Mouse (Mus musculus) forebrain, embryonic 13.5 days (tissue): Measurements from ENCODE around the gene Dpp6. TPM values are rescaled to one million over a fixed set of nuclear protein-coding genes. Genes with fewer than 3 reads are reported as not detected.
A peak's percentile ranks its signal among the peaks of the same experiment; 100 is the strongest.

Experiments
- ATAC-seq: fragments of 200-750 bp; cut with Nextera tagmentation; 2 replicates; pipeline ENCODE4 v1.8.0; 2017
- H3K27ac ChIP-seq: fragments of 300-500 bp; sonication (generic); 2 replicates; pipeline ENCODE4 v1.5.1; 2015; ENCODE audit warnings: inconsistent platforms, mild to moderate bottlenecking, moderate library complexity
- H3K27me3 ChIP-seq: fragments of 300-500 bp; sonication (generic); 2 replicates; pipeline ENCODE4 v1.6.1; 2015; ENCODE audit warnings: mild to moderate bottlenecking, inconsistent platforms
- H3K36me3 ChIP-seq: fragments of 300-500 bp; sonication (generic); 2 replicates; pipeline ENCODE4 v1.6.1; 2015; ENCODE audit warnings: mild to moderate bottlenecking, inconsistent platforms; ENCODE audit not compliant: poor library complexity, severe bottlenecking
- H3K4me1 ChIP-seq: fragments of 300-500 bp; sonication (generic); 2 replicates; pipeline ENCODE4 v1.6.1; 2015; ENCODE audit warnings: inconsistent platforms
- H3K4me2 ChIP-seq: fragments of 300-500 bp; sonication (generic); 2 replicates; pipeline ENCODE4 v1.6.1; 2015; ENCODE audit warnings: inconsistent platforms, mild to moderate bottlenecking, moderate library complexity
- H3K4me3 ChIP-seq: fragments of 300-500 bp; sonication (generic); 2 replicates; pipeline ENCODE4 v1.5.1; 2015; ENCODE audit warnings: mild to moderate bottlenecking, inconsistent platforms
- H3K9ac ChIP-seq: fragments of 300-500 bp; sonication (generic); 2 replicates; pipeline ENCODE4 v1.6.1; 2015; ENCODE audit warnings: mild to moderate bottlenecking, inconsistent platforms
- H3K9me3 ChIP-seq: fragments of 300-500 bp; sonication (generic); replicated peaks from 2 replicates; pipeline ENCODE4 v1.6.1; 2016; ENCODE audit warnings: inconsistent platforms
- WGBS: fragments of 180-500 bp; shearing (Covaris S2); methylation state at CpG from one replicate; pipeline ENCODE4 v1.1.7; 2015; 5-methylcytosine and 5-hydroxymethylcytosine counted together
- polyA plus RNA-seq: library from polyadenylated mRNA; unstranded; fragments of >200 nt; fragmentation: Nextera tagmentation; extraction: Ambion mirVana; gene quantifications from 2 replicates; pipeline ENCODE4 v1.2.1, GENCODE M21; 2015

Dpp6 gene
- polyA plus RNA-seq, 1 experiment from 2014 or later = 16.5 TPM

DNA sequence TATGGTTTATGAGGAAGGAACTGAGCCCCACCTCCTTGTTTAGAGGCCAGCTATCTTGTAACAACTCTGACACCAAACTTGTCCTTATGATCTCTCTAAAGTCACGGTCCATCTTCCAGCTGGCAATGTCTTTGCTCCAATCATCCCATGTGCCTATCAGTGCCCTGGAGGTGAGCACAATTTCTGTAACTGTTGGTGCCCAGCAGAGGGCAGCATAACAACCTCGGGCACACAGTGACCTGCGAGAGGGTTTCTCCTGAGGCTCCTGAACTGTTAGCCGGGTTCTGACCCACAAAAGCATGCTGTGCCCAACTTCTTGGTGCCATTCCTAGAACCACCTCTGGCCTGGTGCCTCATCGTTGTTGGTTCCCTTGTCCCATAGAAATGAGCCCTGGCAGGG lies 863.5 kb downstream of the Dpp6 start:
- no peak overlapping the region for H3K27ac ChIP-seq
- ATAC-seq = peak; percentile 25; the same call in 1 of the 2 replicates
- H3K4me1 ChIP-seq = no peaks in the 10 kb centered on the region
- H3K27me3 ChIP-seq = no peaks in the 10 kb centered on the region
- no peak overlapping the region for H3K4me2 ChIP-seq
- WGBS = 37% methylated on average over 5 of the region's 5 CpGs
- no peak overlapping the region for H3K4me3 ChIP-seq
- no peaks in the 10 kb centered on the region for H3K9me3 ChIP-seq
- H3K9ac ChIP-seq = no peak overlapping the region
- no peaks in the 10 kb centered on the region for H3K36me3 ChIP-seq

DNA sequence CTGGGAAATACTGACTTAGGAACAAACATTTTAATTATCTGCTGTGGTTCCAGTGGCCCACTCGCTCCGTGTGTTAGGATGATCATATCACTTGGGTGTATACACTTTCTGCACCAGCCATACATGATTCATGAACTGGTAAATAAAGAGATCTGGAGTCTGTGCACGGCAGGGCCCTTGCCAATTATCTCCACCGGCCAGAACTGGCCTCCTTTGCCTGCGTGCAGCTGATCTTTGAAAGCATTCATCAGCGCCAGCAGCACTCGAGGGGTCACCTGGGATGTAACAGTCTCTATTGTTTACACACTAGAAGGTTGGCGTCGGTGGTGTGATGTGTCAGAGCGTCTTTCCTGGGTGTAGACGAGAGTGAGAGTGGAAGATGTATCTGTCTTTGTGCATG lies 868.2 kb downstream of the Dpp6 start:
- Histone ChIP-seq H3K36me3 (no peaks in the 10 kb centered on the region), H3K9me3 (no peaks in the 10 kb centered on the region), H3K27me3 (no peaks in the 10 kb centered on the region), H3K4me2 (no peak overlapping the region), H3K4me3 (no peak overlapping the region), H3K4me1 (no peaks in the 10 kb centered on the region), H3K27ac (no peak overlapping the region; the same call in 1 of the 2 replicates), H3K9ac (no peak overlapping the region)
- ATAC-seq = peak; percentile 67; the same call in 1 of the 2 replicates
- 58% methylated on average over 11 of the region's 11 CpGs for WGBS

DNA sequence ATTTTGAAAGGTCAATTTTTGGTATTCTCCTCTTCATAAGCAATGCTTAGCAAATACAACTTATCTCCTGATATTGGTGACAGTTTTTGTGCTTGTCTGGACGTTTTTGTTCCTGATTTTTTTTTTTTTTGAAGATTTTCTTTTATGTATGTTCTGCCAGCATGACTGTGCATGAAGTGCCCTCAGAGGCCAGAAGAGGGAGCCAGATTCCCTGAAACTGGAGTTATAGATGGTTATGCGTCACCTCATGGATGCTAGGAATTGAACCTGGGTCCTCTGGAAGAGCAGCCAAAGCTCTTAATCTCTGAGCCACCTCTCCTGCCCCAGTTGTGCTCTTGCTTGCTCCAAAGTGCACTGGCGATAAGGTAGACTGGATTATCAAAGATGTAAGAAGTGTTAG lies 868.9 kb downstream of the Dpp6 start:
- Histone ChIP-seq H3K36me3 (no peaks in the 10 kb centered on the region), H3K9ac (no peak overlapping the region), H3K9me3 (no peaks in the 10 kb centered on the region), H3K4me2 (no peak overlapping the region), H3K27me3 (no peaks in the 10 kb centered on the region), H3K4me1 (no peaks in the 10 kb centered on the region), H3K4me3 (no peak overlapping the region), H3K27ac (no peak overlapping the region)
- WGBS = 72% methylated on average over 3 of the region's 3 CpGs
- no peak for ATAC-seq

DNA sequence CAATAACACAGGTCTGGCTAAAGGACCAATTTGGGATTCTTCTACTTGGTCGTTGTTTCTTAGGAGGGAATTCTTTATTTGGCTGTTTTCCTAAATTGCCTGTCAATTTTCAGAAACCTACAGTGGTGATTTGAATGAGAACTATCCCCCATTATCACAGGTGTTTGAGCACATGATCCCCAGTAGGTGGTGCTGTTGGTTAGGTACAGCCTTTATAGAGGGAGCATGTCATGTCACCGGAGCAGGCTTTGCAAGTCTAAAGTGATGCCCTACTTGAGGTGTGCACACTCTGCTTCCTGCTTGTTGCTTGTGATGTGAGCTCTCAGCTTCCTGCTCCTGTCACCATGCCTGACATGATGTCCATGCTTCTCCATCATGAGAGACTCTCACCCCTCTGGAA lies 870.3 kb downstream of the Dpp6 start:
- no peak overlapping the region for H3K4me2 ChIP-seq
- H3K4me1 ChIP-seq = no peaks in the 10 kb centered on the region
- no peaks in the 10 kb centered on the region for H3K36me3 ChIP-seq
- 91% methylated on average over 2 of the region's 2 CpGs for WGBS
- ATAC-seq = no peak
- no peak overlapping the region for H3K4me3 ChIP-seq
- no peaks in the 10 kb centered on the region for H3K27me3 ChIP-seq
- no peak overlapping the region for H3K9ac ChIP-seq
- H3K9me3 ChIP-seq = no peaks in the 10 kb centered on the region
- H3K27ac ChIP-seq = no peak overlapping the region

DNA sequence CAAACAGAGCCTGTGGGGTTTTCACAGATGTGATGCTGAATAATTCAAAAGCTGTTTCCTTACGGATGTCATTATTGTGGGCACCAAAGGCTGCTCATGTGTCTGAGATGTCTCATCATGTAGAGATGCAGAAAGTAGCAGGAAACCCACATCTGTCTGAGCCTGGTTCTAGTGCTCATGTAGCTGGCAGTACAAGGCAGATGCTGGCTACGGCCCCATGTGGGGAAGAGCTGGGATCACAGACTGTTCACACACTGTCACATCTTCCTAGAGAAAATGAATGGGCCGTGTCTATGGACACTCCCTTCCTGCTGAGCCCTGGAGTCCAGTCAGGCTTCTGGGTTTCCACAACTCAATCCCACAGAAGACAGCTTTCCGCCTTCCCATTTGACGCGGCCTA lies 885.5 kb downstream of the Dpp6 start:
- no peak overlapping the region; the same call in 1 of the 2 replicates for H3K9ac ChIP-seq
- H3K4me1 ChIP-seq = no peaks in the 10 kb centered on the region
- H3K4me2 ChIP-seq = no peak overlapping the region
- no peak overlapping the region for H3K27ac ChIP-seq
- H3K36me3 ChIP-seq = no peaks in the 10 kb centered on the region
- H3K9me3 ChIP-seq = no peaks in the 10 kb centered on the region
- H3K27me3 ChIP-seq = no peaks in the 10 kb centered on the region
- WGBS = 86% methylated on average over 6 of the region's 6 CpGs
- H3K4me3 ChIP-seq = no peak overlapping the region
- no peak for ATAC-seq

DNA sequence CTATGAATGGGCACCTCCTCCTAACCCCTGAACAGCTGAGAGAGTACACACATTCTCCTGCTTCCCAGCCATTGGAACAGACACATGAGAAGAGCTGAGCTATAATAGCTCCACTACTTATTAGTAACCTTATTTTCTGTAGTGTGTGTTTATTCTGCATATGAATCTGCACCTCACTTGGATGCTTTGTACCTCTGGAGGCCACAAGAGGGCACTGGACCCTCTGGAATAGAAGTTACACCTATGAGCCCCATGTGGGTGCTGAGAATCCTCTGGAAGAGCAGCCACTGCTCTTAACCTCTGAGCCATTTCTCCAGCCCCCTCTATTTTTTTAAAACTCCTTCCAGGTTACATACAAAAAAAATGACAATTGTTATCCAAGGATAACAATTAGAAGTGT lies 888.0 kb downstream of the Dpp6 start:
- ATAC-seq = no peak
- no peak overlapping the region for H3K4me2 ChIP-seq
- H3K4me1 ChIP-seq = no peaks in the 10 kb centered on the region
- H3K9me3 ChIP-seq = no peaks in the 10 kb centered on the region
- H3K36me3 ChIP-seq = no peaks in the 10 kb centered on the region
- H3K27me3 ChIP-seq = no peaks in the 10 kb centered on the region
- H3K27ac ChIP-seq = no peak overlapping the region
- H3K4me3 ChIP-seq = no peak overlapping the region
- no peak overlapping the region for H3K9ac ChIP-seq

DNA sequence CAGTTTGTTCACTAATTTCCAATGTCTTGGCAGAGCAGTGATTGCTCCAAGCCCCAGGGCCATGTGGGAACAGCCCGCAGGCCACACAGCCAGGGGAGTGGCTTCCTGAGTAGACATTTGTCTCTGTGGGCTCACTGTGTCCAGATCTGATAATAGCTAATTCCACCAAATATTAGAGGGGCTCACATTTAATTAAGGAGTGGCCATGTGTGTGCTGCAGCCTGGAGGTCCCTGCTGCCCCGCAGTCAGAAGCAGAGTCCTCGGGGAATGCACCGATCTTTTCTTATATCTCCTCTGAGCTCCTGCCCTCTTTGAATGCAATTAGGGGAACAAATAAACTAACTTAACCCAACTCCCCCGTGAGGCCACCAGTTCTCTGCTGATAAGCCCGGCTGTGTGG lies 889.5 kb downstream of the Dpp6 start:
- Histone ChIP-seq H3K27ac (no peak overlapping the region), H3K9ac (no peak overlapping the region), H3K9me3 (no peaks in the 10 kb centered on the region), H3K36me3 (no peaks in the 10 kb centered on the region), H3K4me1 (peaks cover 8% of the 10 kb centered on the region; the same call in 1 of the 2 replicates), H3K27me3 (no peaks in the 10 kb centered on the region), H3K4me2 (no peak overlapping the region), H3K4me3 (no peak overlapping the region)
- ATAC-seq = no peak
- 56% methylated on average over 6 of the region's 6 CpGs for WGBS

DNA sequence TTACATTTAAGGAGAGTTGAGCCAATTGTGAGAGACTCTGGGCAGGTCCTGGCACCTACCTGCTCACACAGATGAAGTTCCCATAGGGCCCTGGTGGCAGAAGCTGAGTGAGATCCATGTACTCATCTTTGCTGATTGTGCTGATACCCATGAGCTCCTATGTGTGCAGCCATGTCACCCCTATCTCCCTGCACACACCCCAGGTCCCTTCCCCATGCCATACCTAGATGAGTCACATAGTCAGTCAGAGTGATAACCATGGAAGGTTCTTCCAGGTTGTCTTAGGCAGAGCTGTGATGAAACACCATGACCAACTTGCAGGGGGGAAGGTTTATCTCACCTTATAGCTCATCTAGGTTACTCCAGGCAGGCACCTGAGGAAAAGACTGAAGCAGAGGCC lies 890.3 kb downstream of the Dpp6 start:
- Histone ChIP-seq H3K27ac (no peak overlapping the region), H3K36me3 (no peaks in the 10 kb centered on the region), H3K4me2 (no peak overlapping the region), H3K4me3 (no peak overlapping the region), H3K4me1 (peaks cover 13% of the 10 kb centered on the region; the same call in 1 of the 2 replicates), H3K9ac (no peak overlapping the region), H3K9me3 (no peaks in the 10 kb centered on the region), H3K27me3 (no peaks in the 10 kb centered on the region)
- ATAC-seq = no peak

DNA sequence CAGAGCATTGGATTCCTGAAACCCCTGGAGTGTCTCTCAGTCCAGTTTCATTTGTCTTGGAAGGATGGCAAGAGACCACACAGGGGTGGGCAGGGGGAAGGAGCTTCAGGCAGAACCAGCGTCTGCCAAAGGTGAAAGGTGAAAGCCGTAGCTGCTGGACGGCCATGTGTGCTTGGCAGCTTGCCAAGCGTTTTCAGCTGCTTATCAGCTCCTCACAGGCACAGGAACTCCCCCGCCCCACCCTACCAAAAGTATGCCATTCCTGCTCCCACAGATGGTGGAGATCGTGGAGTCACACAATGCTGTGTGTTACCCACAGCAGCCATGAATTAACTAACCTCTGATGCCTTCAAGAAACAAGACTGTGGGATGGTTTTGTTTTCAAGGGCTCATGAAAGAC lies 891.2 kb downstream of the Dpp6 start:
- Histone ChIP-seq H3K4me1 (peaks cover 13% of the 10 kb centered on the region; the same call in 1 of the 2 replicates), H3K27ac (no peak overlapping the region), H3K36me3 (no peaks in the 10 kb centered on the region), H3K4me3 (no peak overlapping the region), H3K4me2 (no peak overlapping the region), H3K27me3 (no peaks in the 10 kb centered on the region), H3K9ac (no peak overlapping the region), H3K9me3 (no peaks in the 10 kb centered on the region)
- WGBS = 39% methylated on average over 6 of the region's 6 CpGs
- ATAC-seq = no peak

DNA sequence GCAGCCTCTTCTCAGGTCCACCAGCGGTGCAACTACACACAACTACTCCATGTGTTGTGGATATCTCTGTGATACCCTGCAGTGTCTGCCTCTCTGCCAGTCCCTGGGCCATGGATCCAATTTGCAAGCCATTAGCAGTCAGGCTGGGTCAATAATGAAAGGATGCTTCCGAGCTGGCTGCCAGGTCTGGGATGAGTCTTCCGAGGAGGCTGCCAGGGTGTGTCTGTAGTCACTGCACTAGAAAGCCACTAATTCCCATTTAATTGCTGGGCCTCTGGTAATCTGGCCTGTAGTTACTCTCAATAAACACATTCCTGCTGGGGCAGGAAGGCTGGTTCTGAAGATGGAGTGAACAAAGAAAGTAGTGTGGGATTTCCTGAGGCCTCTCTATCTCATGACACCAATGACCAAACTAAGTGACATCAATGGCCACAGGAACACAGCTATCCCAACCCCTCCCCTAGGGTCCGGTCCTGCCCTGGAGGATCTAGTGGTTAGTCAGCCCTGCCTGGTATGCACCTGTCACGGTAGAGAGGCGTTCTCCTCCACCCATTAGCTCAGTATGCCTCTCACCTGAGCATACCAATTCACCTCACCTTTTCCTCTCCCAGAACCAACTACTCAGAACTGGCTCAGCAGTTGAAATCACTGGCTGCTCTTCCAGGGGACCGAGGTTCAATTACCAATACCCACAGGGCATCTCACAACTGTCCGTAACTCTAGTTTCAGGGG lies 894.6 kb downstream of the Dpp6 start:
- Histone ChIP-seq H3K27me3 (no peaks in the 10 kb centered on the region), H3K4me3 (no peak overlapping the region), H3K9me3 (no peaks in the 10 kb centered on the region), H3K27ac (no peak overlapping the region; the same call in 1 of the 2 replicates), H3K9ac (no peak overlapping the region), H3K4me2 (no peak overlapping the region), H3K4me1 (peaks cover 18% of the 10 kb centered on the region; the same call in 1 of the 2 replicates), H3K36me3 (no peaks in the 10 kb centered on the region)
- ATAC-seq = 0 out of 2 replicates have a peak, but pooled peaks have one; percentile 16
- 64% methylated on average over 8 of the region's 8 CpGs for WGBS

DNA sequence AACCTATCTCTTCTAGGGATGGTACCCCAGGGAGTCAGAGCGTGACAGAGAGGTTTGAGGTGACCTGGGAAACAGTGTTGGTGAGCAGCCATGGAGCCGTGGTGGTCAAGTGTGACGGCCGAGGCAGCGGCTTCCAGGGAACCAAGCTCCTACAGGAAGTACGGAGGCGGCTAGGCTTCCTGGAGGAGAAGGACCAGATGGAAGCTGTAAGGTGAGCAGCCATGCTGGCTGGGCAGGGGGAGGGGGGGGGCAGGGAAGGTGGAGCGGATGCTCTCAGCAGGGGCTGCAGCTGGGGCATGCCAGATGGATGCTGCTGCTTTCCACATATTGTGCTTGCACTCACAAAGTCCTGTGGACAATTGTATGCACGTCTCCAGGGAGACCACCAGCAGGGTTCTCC lies 897.4 kb downstream of the Dpp6 start:
- Histone ChIP-seq H3K9ac (no peak overlapping the region), H3K9me3 (no peaks in the 10 kb centered on the region), H3K27ac (no peak overlapping the region), H3K4me3 (no peak overlapping the region), H3K4me2 (no peak overlapping the region), H3K36me3 (no peaks in the 10 kb centered on the region), H3K27me3 (no peaks in the 10 kb centered on the region), H3K4me1 (peaks cover 18% of the 10 kb centered on the region; the same call in 1 of the 2 replicates)
- WGBS = 71% methylated on average over 9 of the region's 9 CpGs
- ATAC-seq = no peak

DNA sequence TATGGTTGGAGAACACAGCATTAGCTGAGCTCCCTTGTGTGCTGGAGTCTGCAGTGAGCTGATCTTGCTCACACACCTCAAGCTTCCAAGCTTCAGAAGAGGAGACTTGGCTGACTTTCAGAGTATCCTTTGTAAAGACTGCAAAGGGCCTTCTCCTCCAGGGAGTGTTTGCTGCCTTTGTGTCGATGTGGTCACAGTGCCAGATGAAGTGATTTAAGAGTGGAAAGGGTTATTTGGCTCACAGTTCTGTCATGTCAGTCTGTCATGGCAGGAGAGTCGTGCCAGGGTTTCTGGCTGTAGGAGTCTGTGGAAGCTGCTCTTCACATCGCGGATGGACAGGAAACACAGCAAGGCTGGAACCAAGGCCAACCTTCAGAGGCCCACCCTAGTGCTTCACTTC lies 899.0 kb downstream of the Dpp6 start:
- 86% methylated on average over 4 of the region's 4 CpGs for WGBS
- Histone ChIP-seq H3K27ac (no peak overlapping the region), H3K4me3 (no peak overlapping the region), H3K27me3 (no peaks in the 10 kb centered on the region), H3K4me1 (peaks cover 15% of the 10 kb centered on the region; the same call in 1 of the 2 replicates), H3K9ac (no peak overlapping the region), H3K4me2 (no peak overlapping the region), H3K36me3 (no peaks in the 10 kb centered on the region), H3K9me3 (no peaks in the 10 kb centered on the region)
- ATAC-seq = no peak

DNA sequence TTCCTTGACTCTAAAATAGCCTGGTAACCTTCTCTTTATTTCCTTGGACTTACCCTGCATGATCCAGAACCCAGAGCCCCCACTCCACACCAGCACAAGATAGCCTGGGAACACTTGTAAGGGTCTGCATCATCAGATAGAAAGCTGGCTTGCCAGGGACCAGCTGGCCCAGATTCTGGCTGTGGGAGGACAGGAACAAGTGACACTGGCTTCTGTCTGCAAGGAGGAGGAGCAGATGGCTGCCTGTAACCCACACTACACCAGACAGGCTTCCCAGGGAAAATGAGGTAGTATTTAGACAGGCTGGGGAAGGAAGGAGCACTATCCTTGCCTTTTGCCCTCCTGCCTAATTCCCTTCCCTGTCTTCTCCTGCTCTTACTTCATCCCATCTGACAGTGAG lies 900.3 kb downstream of the Dpp6 start:
- H3K9me3 ChIP-seq = no peaks in the 10 kb centered on the region
- no peaks in the 10 kb centered on the region for H3K36me3 ChIP-seq
- no peak overlapping the region for H3K4me2 ChIP-seq
- H3K27ac ChIP-seq = no peak overlapping the region
- no peak overlapping the region for H3K4me3 ChIP-seq
- 0 out of 2 replicates have a peak, but pooled peaks cover 6% of the 10 kb centered on the region for H3K4me1 ChIP-seq
- no peak for ATAC-seq
- H3K9ac ChIP-seq = no peak overlapping the region
- H3K27me3 ChIP-seq = no peaks in the 10 kb centered on the region
